In the genomic region with DNA sequence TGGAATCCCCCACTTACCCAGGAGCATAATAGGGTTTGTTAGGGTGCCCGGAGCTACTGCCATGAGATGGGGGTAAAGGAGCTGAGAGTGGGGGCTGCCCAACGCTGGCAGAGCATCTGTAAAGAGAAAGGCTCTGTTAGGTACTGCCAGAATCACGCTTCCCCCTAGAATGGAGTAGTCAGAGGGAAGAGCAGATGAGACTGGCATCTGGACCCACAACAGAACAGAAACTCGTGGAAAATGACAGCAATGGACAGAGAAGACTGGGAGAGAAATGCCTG, we compare ENCODE assay signal across 9 mouse cellular contexts. TPM values are rescaled to one million over a fixed set of nuclear protein-coding genes. Genes with fewer than 3 reads are reported as not detected.
DNase-seq lines count a peak whose midpoint lies in the region; ATAC-seq and TF ChIP-seq lines count a peak whose summit lies in the region.
"Had no signal": no experiment of that assay in that cellular context is flagged by ENCODE, and none has a peak within 500 bp of the region (broad histone marks: within the 10 kb centered on the region; RNA-seq: fewer than 3 reads in every experiment).

No protein-coding gene starts in this region.

- H3K4me3 ChIP-seq in erythroblast, embryonic 14.5 days (replicated peaks): peak overlapping the region; percentile 92
- no peak overlapping the region for H3K4me3 ChIP-seq in liver, adult 2 months (ENCODE audit: insufficient read depth, low read depth, low read length)
- H3K4me3 ChIP-seq in limb, embryonic 10.5 days: peak overlapping the region; percentile 87
- peak overlapping the region; percentile 100 for H3K4me3 ChIP-seq in myocyte

- no peaks in the 10 kb centered on the region for H3K27me3 ChIP-seq in erythroblast, embryonic 14.5 days (ENCODE audit: control insufficient read depth)
- H3K27me3 ChIP-seq in liver, adult 2 months (ENCODE audit: control insufficient read depth, insufficient read depth, low read length): no peaks in the 10 kb centered on the region
- no peaks in the 10 kb centered on the region for H3K27me3 ChIP-seq in limb, embryonic 10.5 days (ENCODE audit: low read depth, poor library complexity, severe bottlenecking)
- no peaks in the 10 kb centered on the region for H3K27me3 ChIP-seq in myocyte (ENCODE audit: control insufficient read depth, insufficient read depth, insufficient read length)

- peak overlapping the region; percentile 96 for H3K4me2 ChIP-seq in myocyte (ENCODE audit: low read depth)

- no peak for ATAC-seq in erythroblast, adult 5-6 weeks (replicated peaks; ENCODE audit: low FRiP score, poor library complexity, severe bottlenecking)

- 84% methylated on average over 4 of the region's 4 CpGs for WGBS in liver, adult 2 months
- WGBS in limb, embryonic 10.5 days: 88% methylated on average over 4 of the region's 4 CpGs

- peak overlapping the region; percentile 25 for H3K27ac ChIP-seq in liver, adult 2 months (replicated peaks; ENCODE audit: insufficient read depth, low read depth, low read length)
- peak overlapping the region; percentile 89; the same call in 1 of the 2 replicates for H3K27ac ChIP-seq in limb, embryonic 10.5 days

- peaks cover 14% of the 10 kb centered on the region; the same call in 1 of the 2 replicates for H3K79me2 ChIP-seq in liver, adult 2 months (ENCODE audit: control insufficient read depth, insufficient read depth, low read length)
- peaks cover 50% of the 10 kb centered on the region for H3K79me2 ChIP-seq in myocyte (ENCODE audit: control insufficient read depth, insufficient read depth)

- H3K9me3 ChIP-seq in erythroblast, embryonic 14.5 days (ENCODE audit: control insufficient read depth, low read length): no peaks in the 10 kb centered on the region
- H3K9me3 ChIP-seq in limb, embryonic 10.5 days (replicated peaks): no peaks in the 10 kb centered on the region

- TF ChIP-seq CTCF in liver, adult 2 months (IDR thresholded peaks at IDR 0.05; ENCODE audit: low read depth, low read length): no peak

- H3ac ChIP-seq in myocyte (ENCODE audit: control insufficient read depth, insufficient read length): no peak overlapping the region

- no peak overlapping the region for H3K9ac ChIP-seq in liver, adult 2 months (ENCODE audit: low read depth, low read length)

- peaks cover 42% of the 10 kb centered on the region for H3K36me3 ChIP-seq in erythroblast, embryonic 14.5 days (ENCODE audit: control insufficient read depth)
- H3K36me3 ChIP-seq in liver, adult 2 months (ENCODE audit: control insufficient read depth, insufficient read depth, low read length): peaks cover 4% of the 10 kb centered on the region; the same call in 1 of the 2 replicates
- H3K36me3 ChIP-seq in limb, embryonic 10.5 days: peaks cover 70% of the 10 kb centered on the region
- H3K36me3 ChIP-seq in myocyte (ENCODE audit: control insufficient read depth, insufficient read depth): peaks cover 35% of the 10 kb centered on the region

- H3K4me1 ChIP-seq in erythroblast, embryonic 14.5 days (ENCODE audit: control insufficient read depth): peaks cover 56% of the 10 kb centered on the region
- peaks cover 19% of the 10 kb centered on the region for H3K4me1 ChIP-seq in liver, adult 2 months (ENCODE audit: control insufficient read depth, insufficient read depth, low read length)
- peaks cover 46% of the 10 kb centered on the region for H3K4me1 ChIP-seq in limb, embryonic 10.5 days

- no peak for TF ChIP-seq POLR2A in liver, adult 2 months (IDR thresholded peaks at IDR 0.05; ENCODE audit: extremely low read depth, insufficient read depth, low read length)
- no peak for TF ChIP-seq POLR2A in myocyte (IDR thresholded peaks at IDR 0.05; ENCODE audit: insufficient read length, low read depth)

- DNase-seq in liver, adult 2 months (ENCODE audit: extremely low read depth, low read depth, low spot score): no peak
- no peak for DNase-seq in liver
- no peak for DNase-seq in limb, embryonic 10.5 days (ENCODE audit: low spot score)
- no peak for DNase-seq in embryo, embryonic 9.5 days (ENCODE audit: extremely low spot score)
- no peak for DNase-seq in adrenal gland, postnatal 36 days
- DNase-seq: B cell, adult 2 months had no signal

TF ChIP-seq in myocyte, 11 proteins besides CTCF, POLR2A, EP300 and RAD21:
- TF ChIP-seq REST (IDR thresholded peaks at IDR 0.05; ENCODE audit: insufficient read depth, insufficient read length) (no peak), SRF (IDR thresholded peaks at IDR 0.05; ENCODE audit: control insufficient read depth, insufficient read length, low read depth) (no peak), CEBPB (IDR thresholded peaks at IDR 0.05; ENCODE audit: insufficient read depth, poor library complexity, severe bottlenecking) (no peak), USF1 (IDR thresholded peaks at IDR 0.05; ENCODE audit: low read depth) (no peak), POLR2AphosphoS2 (IDR thresholded peaks at IDR 0.05; ENCODE audit: insufficient read length, low read depth) (no peak), TCF3 (IDR thresholded peaks at IDR 0.05; ENCODE audit: insufficient read length, low read depth) (no peak), MAX (IDR thresholded peaks at IDR 0.05; ENCODE audit: low read depth) (no peak), MYOG (IDR thresholded peaks at IDR 0.05; ENCODE audit: control insufficient read depth in 1 of 3, insufficient read depth in 1 of 3, insufficient read length in 2 of 3, low read depth in 2 of 3) (no peak), E2F4 (IDR thresholded peaks at IDR 0.05; ENCODE audit: insufficient read depth) (no peak), TCF12 (IDR thresholded peaks at IDR 0.05; ENCODE audit: insufficient read depth, poor library complexity, severe bottlenecking) (no peak), MYOD1 (IDR thresholded peaks at IDR 0.05; ENCODE audit: control insufficient read depth in 1 of 3, insufficient read length in 2 of 3, low read depth in 2 of 3) (no peak)

RNA-seq across cellular contexts. Expression of a gene that starts 5.8 kb away (rescaled TPM):
- polyA plus RNA-seq in erythroblast, embryonic 14.5 days (2012): 0.51 and 0.65 TPM in 2 replicates
- 5.8 and 8.2 TPM in 2 replicates for total RNA-seq in erythroblast, adult 5-6 weeks (2015; ENCODE audit: low replicate concordance)
- total RNA-seq in erythroblast, adult 5-6 weeks (2017; ENCODE audit: low replicate concordance): 0.84 and 1.5 TPM in 2 replicates
- 1.6 and 2.3 TPM in 2 replicates for total RNA-seq in liver, adult 2 months (2014; rRNA removed)
- 4.2 and 4.6 TPM in 2 replicates for polyA plus RNA-seq in liver, adult 2 months (2012; rRNA removed)
- 36.6 and 40.8 TPM in 2 replicates for polyA plus RNA-seq in limb, embryonic 10.5 days (2016; fragmentation: Nextera tagmentation; extraction: Ambion mirVana)
- polyA plus RNA-seq in myocyte (2012; fragmentation: generic; extraction: Trizol): 31.0 TPM
- 10 to 100 TPM; 31.8 to 48.0 TPM for total RNA-seq in adrenal gland, postnatal 36 days (2021)

RNA-seq across cellular contexts. Expression of a gene that starts 9.6 kb away (rescaled TPM):
- polyA plus RNA-seq in erythroblast, embryonic 14.5 days (2012): 0.08 TPM in 1 of 2 replicates, not detected in the other
- total RNA-seq in erythroblast, adult 5-6 weeks (2015; ENCODE audit: low replicate concordance): not detected in 2 replicates
- total RNA-seq in erythroblast, adult 5-6 weeks (2017; ENCODE audit: low replicate concordance): not detected in 2 replicates
- 1.3 and 1.7 TPM in 2 replicates for total RNA-seq in liver, adult 2 months (2014; rRNA removed)
- polyA plus RNA-seq in liver, adult 2 months (2012; rRNA removed): 6.7 and 8.5 TPM in 2 replicates
- polyA plus RNA-seq in limb, embryonic 10.5 days (2016; fragmentation: Nextera tagmentation; extraction: Ambion mirVana): 23.0 and 24.7 TPM in 2 replicates
- polyA plus RNA-seq in myocyte (2012; fragmentation: generic; extraction: Trizol): 0.16 TPM
- total RNA-seq in adrenal gland, postnatal 36 days (2021): 10 to 100 TPM; 13.4 to 17.8 TPM

RNA-seq across cellular contexts. Expression of a gene that starts 12.2 kb away (rescaled TPM):
- polyA plus RNA-seq in erythroblast, embryonic 14.5 days (2012): 0.12 and 0.40 TPM in 2 replicates
- 12.5 and 16.1 TPM in 2 replicates for total RNA-seq in erythroblast, adult 5-6 weeks (2015; ENCODE audit: low replicate concordance)
- 23.5 and 31.4 TPM in 2 replicates for total RNA-seq in erythroblast, adult 5-6 weeks (2017; ENCODE audit: low replicate concordance)
- 33.9 and 40.7 TPM in 2 replicates for total RNA-seq in liver, adult 2 months (2014; rRNA removed)
- 21.1 and 22.1 TPM in 2 replicates for polyA plus RNA-seq in liver, adult 2 months (2012; rRNA removed)
- 45.2 and 51.6 TPM in 2 replicates for polyA plus RNA-seq in limb, embryonic 10.5 days (2016; fragmentation: Nextera tagmentation; extraction: Ambion mirVana)
- 23.0 TPM for polyA plus RNA-seq in myocyte (2012; fragmentation: generic; extraction: Trizol)
- total RNA-seq in adrenal gland, postnatal 36 days (2021): 10 to 100 TPM; 49.0 to 50.9 TPM

RNA-seq across cellular contexts. Expression of a gene that starts 12.4 kb away (rescaled TPM):
- polyA plus RNA-seq in erythroblast, embryonic 14.5 days (2012): 17.5 and 24.2 TPM in 2 replicates
- total RNA-seq in erythroblast, adult 5-6 weeks (2015; ENCODE audit: low replicate concordance): 25.6 and 30.3 TPM in 2 replicates
- total RNA-seq in erythroblast, adult 5-6 weeks (2017; ENCODE audit: low replicate concordance): 18.5 and 25.2 TPM in 2 replicates
- total RNA-seq in liver, adult 2 months (2014; rRNA removed): 86.6 and 91.5 TPM in 2 replicates
- 133 and 150 TPM in 2 replicates for polyA plus RNA-seq in liver, adult 2 months (2012; rRNA removed)
- 140 and 151 TPM in 2 replicates for polyA plus RNA-seq in limb, embryonic 10.5 days (2016; fragmentation: Nextera tagmentation; extraction: Ambion mirVana)
- polyA plus RNA-seq in myocyte (2012; fragmentation: generic; extraction: Trizol): 126 TPM
- 100 to 1,000 TPM; 132 to 158 TPM for total RNA-seq in adrenal gland, postnatal 36 days (2021)

RNA-seq across cellular contexts. Expression of a gene that starts 38.5 kb away (rescaled TPM):
- polyA plus RNA-seq in erythroblast, embryonic 14.5 days (2012): 1.1 and 1.8 TPM in 2 replicates
- 7.9 and 9.8 TPM in 2 replicates for total RNA-seq in erythroblast, adult 5-6 weeks (2015; ENCODE audit: low replicate concordance)
- total RNA-seq in erythroblast, adult 5-6 weeks (2017; ENCODE audit: low replicate concordance): 16.8 and 18.5 TPM in 2 replicates
- total RNA-seq in liver, adult 2 months (2014; rRNA removed): 45.2 and 57.5 TPM in 2 replicates
- polyA plus RNA-seq in liver, adult 2 months (2012; rRNA removed): 55.2 and 80.2 TPM in 2 replicates
- 35.1 and 70.5 TPM in 2 replicates for polyA plus RNA-seq in limb, embryonic 10.5 days (2016; fragmentation: Nextera tagmentation; extraction: Ambion mirVana)
- 148 TPM for polyA plus RNA-seq in myocyte (2012; fragmentation: generic; extraction: Trizol)
- 100 to 1,000 TPM in 1 of 2 experiments, 10 to 100 TPM in 1; 78.6 to 119 TPM for total RNA-seq in adrenal gland, postnatal 36 days (2021)

Comparison
In these comparisons a context has a peak if more than half of its experiments do, and no peak if none do; other contexts are left out.
1. RNA of a gene that starts 12.2 kb away (polyA plus RNA-seq): 45.2 to 51.6 TPM in limb, embryonic 10.5 days, 23.0 TPM in myocyte (single experiment) and 21.1 to 22.1 TPM in liver, adult 2 months; 0.12 to 0.40 TPM in erythroblast, embryonic 14.5 days; every median in the first group is over 10 times any median in the second.